Mouse (Mus musculus): Measurements from ENCODE around the gene Fmod. TPM values are rescaled to one million over a fixed set of nuclear protein-coding genes. Genes with fewer than 3 reads are reported as not detected.

Gene Fmod
- polyA plus RNA-seq, 1 experiment from 2014 or later: 16.8 TPM

DNA sequence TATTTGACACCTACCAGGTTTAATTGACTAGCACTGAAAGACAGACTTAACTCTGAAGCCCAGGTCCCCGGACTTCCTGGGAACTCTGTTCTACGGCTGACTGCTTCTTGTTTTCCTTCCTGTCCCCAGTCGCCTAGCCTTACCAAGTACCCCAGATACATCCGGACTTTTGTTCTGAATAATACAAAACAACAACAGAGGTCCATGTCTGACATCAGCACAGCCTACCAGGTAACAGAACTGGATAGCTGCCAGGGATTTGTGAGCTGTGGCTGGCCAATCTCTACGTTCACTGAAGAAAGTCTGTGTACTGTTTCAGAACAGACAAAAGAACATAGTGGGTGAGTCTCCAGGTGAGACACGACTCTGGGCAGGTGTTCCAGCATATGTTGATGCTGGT, 21.8 kb downstream of the Fmod start:
- Histone ChIP-seq H3K27me3 (replicated peaks) (no peaks in the 10 kb centered on the region), H3K9me3 (no peaks in the 10 kb centered on the region), H3K4me2 (replicated peaks) (no peak overlapping the region), H3K27ac (no peak overlapping the region), H3K36me3 (no peaks in the 10 kb centered on the region), H3K4me1 (peaks cover 50% of the 10 kb centered on the region), H3K4me3 (no peak overlapping the region), H3K9ac (no peak overlapping the region)
- no peak for ATAC-seq (ENCODE audit: low FRiP score, low read depth)
- WGBS: 77% methylated on average over 6 of the region's 6 CpGs

DNA sequence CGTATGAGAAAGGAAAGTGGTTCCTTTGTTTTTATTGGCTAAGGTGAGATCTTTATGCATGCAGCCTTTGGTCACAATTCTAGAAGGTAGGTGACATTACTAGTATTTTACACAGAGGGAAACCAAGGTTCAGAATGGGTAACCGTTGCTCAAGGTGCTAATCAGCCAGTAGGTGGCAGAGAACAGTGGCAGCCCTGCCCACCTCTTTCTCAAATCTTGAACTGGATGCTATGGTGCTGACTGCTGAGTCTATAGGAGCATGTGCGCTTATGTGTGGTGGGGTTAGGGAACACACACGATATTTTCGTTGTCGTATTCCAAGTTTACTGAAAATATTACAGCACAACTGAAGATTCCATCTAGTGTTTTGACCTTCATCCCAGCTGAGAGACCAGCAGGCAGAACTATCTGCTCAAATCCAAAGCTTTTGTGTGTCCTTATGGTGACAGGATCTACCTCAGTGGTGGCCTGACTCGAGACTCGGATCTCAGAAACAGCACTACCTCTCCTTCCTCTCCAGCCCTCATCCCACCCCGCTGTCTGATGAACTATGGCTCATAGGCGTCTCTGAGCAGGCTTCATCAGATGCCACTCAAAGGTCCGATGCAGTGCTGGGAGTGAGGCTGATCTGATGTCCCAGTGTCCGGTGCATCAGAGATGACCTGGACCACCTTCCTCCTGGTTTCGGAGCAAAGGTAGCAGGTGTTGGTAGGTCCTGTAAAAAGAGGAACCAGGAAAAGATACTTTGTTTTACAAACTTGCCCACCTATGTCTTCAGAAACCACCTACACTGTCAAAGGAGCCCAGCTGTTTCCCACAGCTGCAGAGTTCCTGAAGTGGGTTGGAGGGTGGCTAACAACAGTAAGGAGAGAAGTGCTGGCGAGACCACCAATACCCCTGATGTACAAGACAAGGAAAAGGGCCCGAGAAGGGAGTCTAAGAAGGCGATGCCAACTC, 23.0 kb downstream of the Fmod start:
- Histone ChIP-seq H3K4me3 (peak overlapping the region; percentile 28; the same call in 1 of the 2 replicates), H3K9me3 (no peaks in the 10 kb centered on the region), H3K27ac (peak overlapping the region; percentile 95), H3K9ac (no peak overlapping the region; the same call in 1 of the 2 replicates), H3K4me1 (peaks cover 59% of the 10 kb centered on the region), H3K36me3 (no peaks in the 10 kb centered on the region), H3K27me3 (replicated peaks) (no peaks in the 10 kb centered on the region), H3K4me2 (replicated peaks) (peak overlapping the region; percentile 70)
- ATAC-seq (ENCODE audit: low FRiP score, low read depth): no peak
- 78% methylated on average over 16 of the region's 16 CpGs for WGBS

DNA sequence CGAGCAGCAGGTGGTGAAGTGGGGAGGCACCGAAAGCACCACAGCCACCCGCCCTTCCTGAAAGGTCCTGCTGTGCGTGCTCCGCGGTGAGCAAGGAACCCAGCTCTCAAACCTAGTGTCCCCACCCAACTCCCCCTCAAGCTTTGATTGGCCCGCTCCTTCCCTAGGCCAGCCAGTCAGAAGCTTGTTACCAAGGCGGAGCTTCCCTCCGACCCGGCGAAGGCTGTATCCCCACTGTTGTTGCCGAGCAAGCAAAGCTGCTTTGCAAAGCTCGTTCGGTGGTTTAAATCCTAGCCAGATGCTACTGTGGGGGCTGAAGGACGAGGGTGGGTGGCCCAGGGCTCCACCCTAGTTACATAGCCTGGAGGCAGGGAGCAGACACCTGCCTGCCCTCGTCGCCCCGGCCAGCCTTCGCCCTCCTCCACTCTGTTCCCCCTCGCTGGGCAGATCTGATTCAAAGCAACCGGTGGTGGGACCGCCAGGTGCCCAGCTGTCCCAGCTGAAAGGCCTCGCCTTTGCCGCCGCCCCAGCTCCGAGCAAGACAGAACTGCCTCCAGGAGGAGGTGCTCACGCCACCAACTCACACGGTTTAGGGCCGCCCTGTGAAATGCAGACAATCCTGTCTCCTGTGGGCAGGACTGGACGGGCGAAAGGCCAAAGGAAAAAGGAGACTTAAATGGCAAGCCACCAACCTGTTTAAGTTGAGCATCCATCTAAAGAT, 24.0 kb downstream of the Fmod start:
- H3K27ac ChIP-seq: peak overlapping the region; percentile 95
- peak; percentile 67 for ATAC-seq (ENCODE audit: low FRiP score, low read depth)
- H3K9me3 ChIP-seq: no peaks in the 10 kb centered on the region
- 1% methylated on average over 31 of the region's 31 CpGs for WGBS
- H3K36me3 ChIP-seq: no peaks in the 10 kb centered on the region
- peaks cover 68% of the 10 kb centered on the region for H3K4me1 ChIP-seq
- H3K4me2 ChIP-seq (replicated peaks): peak overlapping the region; percentile 70
- H3K27me3 ChIP-seq (replicated peaks): no peaks in the 10 kb centered on the region
- H3K9ac ChIP-seq: peak overlapping the region; percentile 54
- H3K4me3 ChIP-seq: peak overlapping the region; percentile 28

DNA sequence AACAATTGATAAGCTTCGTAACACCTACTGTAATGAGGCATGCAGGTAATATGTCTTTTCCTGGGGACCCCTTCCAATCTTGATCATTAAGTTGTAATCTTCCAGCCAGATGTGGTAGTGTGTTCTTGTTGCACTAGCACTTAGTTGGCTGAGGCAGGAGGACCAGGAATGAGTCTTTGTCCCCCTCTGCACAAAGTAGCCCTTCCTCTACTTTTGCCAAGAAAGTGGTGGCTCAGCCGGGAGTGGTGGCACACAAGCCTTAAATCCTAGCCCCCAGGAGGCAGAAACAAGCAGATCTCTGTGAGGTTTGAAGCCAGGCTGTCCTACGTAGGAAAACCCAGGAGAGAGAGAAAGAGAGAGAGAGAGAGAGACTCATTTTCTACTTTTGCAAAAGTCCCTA, 24.9 kb downstream of the Fmod start:
- Histone ChIP-seq H3K9me3 (no peaks in the 10 kb centered on the region), H3K4me2 (replicated peaks) (peak overlapping the region; percentile 70), H3K36me3 (no peaks in the 10 kb centered on the region), H3K9ac (0 out of 2 replicates have a peak overlapping the region, but pooled peaks have one; percentile 54), H3K27me3 (replicated peaks) (no peaks in the 10 kb centered on the region), H3K4me1 (peaks cover 77% of the 10 kb centered on the region), H3K4me3 (no peak overlapping the region), H3K27ac (peak overlapping the region; percentile 95)
- no peak for ATAC-seq (ENCODE audit: low FRiP score, low read depth)
- WGBS: 36% methylated on average over 3 of the region's 3 CpGs

DNA sequence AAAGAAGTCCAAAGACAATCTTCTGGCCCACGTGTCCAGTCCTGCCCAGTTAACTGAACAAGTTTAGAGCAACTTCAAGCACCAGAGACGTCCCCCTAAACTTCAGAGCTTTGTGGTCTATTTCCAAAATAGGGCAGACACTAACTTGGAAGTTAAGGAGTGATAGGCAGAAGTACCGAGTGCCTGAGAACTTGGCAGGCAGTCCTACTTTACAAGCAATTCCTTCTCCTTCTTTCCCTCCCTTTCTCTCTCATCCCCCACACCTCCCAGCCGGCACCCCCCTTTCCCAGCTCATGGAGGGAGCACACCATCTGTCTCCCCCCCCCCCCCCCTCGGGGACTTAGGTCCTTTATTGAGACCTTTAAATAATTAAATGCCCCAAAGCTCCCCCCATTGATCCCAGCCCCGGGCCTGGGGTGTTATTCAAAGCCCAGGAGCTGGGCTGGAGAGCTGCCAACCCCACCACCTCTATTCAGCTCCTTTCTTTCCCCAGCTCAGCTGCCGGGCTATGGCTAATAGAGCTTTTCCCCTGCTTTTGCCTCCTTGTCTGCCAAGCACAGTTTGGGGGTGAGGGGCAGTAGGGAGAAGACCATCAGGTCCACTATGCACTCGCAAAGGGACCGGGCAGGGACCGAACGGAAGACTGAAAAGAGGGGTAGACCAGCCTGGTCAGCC, 25.5 kb downstream of the Fmod start:
- Histone ChIP-seq H3K9me3 (no peaks in the 10 kb centered on the region), H3K4me1 (peaks cover 83% of the 10 kb centered on the region), H3K36me3 (no peaks in the 10 kb centered on the region), H3K9ac (peak overlapping the region; percentile 40; the same call in 1 of the 2 replicates), H3K27me3 (replicated peaks) (no peaks in the 10 kb centered on the region), H3K4me2 (replicated peaks) (peak overlapping the region; percentile 70), H3K27ac (peak overlapping the region; percentile 95), H3K4me3 (no peak overlapping the region)
- WGBS: 5% methylated on average over 11 of the region's 11 CpGs
- ATAC-seq (ENCODE audit: low FRiP score, low read depth): peak; percentile 66

DNA sequence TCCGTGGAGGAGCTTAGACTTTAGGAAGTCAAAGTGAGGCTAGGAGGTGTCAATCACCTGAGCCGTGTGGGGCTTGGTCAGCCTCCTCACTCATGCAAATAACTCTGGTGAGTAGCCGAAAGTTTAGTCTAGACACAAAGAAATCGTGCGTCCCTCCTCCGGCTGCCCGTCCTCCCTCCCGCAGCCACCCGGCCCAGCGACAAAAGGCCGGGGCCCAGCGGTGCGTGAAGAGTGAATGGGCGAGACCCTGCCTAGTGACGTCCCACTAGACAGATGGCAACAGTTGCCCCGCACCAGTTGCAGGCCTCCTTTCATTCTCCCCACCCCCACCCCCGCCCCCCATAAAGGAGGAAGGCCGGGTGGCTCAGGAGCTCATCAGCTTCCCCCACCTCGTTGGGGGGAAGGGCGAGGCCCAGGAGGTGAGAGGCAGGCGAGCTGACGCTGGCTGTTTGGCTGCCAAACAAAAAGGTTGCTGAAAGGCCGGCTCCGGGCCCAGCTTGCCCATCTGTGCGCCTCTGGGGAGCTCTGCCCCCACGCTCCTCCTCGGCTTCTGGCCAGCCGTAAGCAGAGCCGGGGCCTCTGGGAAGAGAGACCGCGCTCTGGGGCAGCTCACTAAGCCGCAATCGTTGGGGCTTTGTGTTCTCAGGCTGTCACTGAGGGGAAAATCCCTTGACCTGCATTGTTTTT, 26.2 kb downstream of the Fmod start:
- ATAC-seq (ENCODE audit: low FRiP score, low read depth): peak; percentile 82

DNA sequence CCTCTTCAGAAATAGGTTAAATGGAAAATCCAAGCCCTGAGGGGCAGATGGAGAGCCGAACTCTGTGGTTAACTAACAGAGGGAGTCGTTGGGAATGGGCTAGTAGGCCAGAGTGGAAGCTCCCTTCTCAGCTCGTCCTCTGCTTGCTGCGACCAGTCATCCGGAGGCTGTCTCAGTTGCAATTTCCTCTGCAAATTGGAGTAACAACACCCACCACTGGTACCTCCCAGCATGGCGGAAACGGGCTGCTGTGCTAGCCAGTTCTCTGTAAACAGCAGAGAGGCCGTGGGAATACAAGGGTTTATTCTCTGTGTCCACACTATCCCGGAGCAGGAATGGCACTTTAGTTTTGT, 26.7 kb downstream of the Fmod start:
- no peak; the same call in 1 of the 2 replicates for ATAC-seq (ENCODE audit: low FRiP score, low read depth)
- Histone ChIP-seq H3K4me3 (no peak overlapping the region), H3K4me2 (replicated peaks) (peak overlapping the region; percentile 51), H3K36me3 (no peaks in the 10 kb centered on the region), H3K4me1 (peaks cover 79% of the 10 kb centered on the region), H3K9ac (peak overlapping the region; percentile 42), H3K27me3 (replicated peaks) (no peaks in the 10 kb centered on the region), H3K27ac (peak overlapping the region; percentile 95), H3K9me3 (no peaks in the 10 kb centered on the region)
- 5% methylated on average over 9 of the region's 9 CpGs for WGBS

More for the DNA sequence above, 26.2 kb downstream of the Fmod start:
- H3K4me1 ChIP-seq: peaks cover 80% of the 10 kb centered on the region
- H3K36me3 ChIP-seq: no peaks in the 10 kb centered on the region
- no peaks in the 10 kb centered on the region for H3K9me3 ChIP-seq
- peak overlapping the region; percentile 51 for H3K4me2 ChIP-seq (replicated peaks)
- WGBS: 1% methylated on average over 33 of the region's 33 CpGs
- H3K4me3 ChIP-seq: no peak overlapping the region
- H3K9ac ChIP-seq: peak overlapping the region; percentile 42
- no peaks in the 10 kb centered on the region for H3K27me3 ChIP-seq (replicated peaks)
- peak overlapping the region; percentile 95 for H3K27ac ChIP-seq

DNA sequence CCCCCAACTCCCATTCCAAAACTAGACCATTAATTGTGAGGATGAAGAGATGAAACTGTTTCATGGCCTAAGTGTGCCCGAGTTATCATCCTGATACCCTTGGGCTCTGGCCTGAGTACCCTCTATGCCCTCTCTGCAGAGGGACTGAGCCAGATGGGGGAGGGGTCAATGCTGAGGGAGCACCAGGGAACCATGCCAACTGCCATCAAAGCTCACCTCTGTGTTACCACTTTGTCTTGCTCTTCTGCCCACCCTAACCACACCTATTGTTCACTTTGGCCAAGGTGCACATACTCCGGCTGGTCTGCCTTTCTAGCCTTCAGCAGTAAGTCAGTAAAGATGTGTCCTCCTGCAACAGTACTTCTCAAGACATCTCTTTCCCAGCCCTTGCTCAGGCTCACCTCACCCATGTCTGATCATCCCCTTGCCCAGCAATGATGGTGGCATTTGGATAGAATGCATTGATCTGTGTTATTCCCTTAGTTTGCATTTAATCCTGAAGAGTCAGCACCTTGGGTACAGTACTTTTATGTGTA, 27.3 kb downstream of the Fmod start:
- H3K27me3 ChIP-seq (replicated peaks): no peaks in the 10 kb centered on the region
- peak overlapping the region; percentile 95 for H3K27ac ChIP-seq
- 81% methylated on average over 2 of the region's 2 CpGs for WGBS
- no peak overlapping the region for H3K4me3 ChIP-seq
- peaks cover 79% of the 10 kb centered on the region for H3K4me1 ChIP-seq
- peak overlapping the region; percentile 51 for H3K4me2 ChIP-seq (replicated peaks)
- H3K9me3 ChIP-seq: no peaks in the 10 kb centered on the region
- no peaks in the 10 kb centered on the region for H3K36me3 ChIP-seq
- no peak overlapping the region for H3K9ac ChIP-seq
- ATAC-seq (ENCODE audit: low FRiP score, low read depth): no peak

DNA sequence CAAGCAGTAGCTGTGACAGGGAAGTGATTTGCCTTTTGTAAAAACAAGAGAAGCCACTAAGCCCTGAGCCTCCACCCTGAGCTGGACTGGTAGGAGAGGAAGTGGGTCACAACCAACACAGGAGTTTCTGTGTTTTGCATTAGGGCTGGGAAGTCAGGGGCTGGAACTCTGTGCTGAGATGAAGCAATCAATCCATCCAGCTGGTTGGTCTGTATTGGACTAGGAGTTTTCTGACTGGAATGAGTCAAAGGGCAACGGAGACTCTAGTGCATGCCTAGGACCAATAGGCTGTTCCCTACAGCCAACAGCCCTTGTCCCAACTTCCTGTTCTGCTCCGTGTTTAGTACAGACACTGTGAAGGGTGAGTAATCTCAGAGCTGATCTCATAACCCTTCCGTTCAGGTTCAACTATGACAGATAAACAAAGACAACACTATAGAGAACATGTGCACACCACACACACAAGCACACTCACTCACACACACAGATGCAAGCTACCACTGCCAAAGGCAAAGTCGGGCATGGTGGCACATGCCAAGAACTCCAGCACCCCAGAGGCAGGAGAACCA, 28.3 kb downstream of the Fmod start:
- Histone ChIP-seq H3K4me3 (no peak overlapping the region), H3K9ac (no peak overlapping the region)

DNA sequence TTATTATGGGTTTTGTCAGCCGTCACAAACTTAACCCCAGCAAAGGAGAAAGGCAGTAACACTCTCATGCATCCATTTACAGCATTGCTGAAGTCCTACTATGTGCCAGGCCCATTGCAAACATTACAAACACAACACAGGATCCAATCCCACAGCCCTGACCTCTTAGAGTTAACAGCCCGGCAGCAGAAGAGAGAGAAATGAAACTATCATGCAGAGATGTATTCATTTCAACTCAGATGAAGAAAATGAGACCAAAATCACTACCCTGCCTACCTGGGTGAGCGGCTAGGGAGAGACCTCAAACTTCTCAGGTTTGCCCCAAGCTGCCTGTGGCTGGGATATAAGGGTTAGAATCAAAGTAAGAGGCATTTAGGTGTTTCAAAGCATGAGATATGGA, 29.5 kb downstream of the Fmod start:
- no peak for ATAC-seq (ENCODE audit: low FRiP score, low read depth)
- Histone ChIP-seq H3K4me1 (peaks cover 76% of the 10 kb centered on the region), H3K27ac (no peak overlapping the region), H3K4me3 (no peak overlapping the region), H3K27me3 (replicated peaks) (no peaks in the 10 kb centered on the region), H3K4me2 (replicated peaks) (no peak overlapping the region), H3K9me3 (no peaks in the 10 kb centered on the region), H3K9ac (no peak overlapping the region), H3K36me3 (no peaks in the 10 kb centered on the region)
- WGBS: 56% methylated on average over 3 of the region's 3 CpGs

More for the DNA sequence above, 28.3 kb downstream of the Fmod start:
- 68% methylated on average over 4 of the region's 4 CpGs for WGBS
- no peak for ATAC-seq (ENCODE audit: low FRiP score, low read depth)
- Histone ChIP-seq H3K4me1 (peaks cover 76% of the 10 kb centered on the region), H3K9me3 (no peaks in the 10 kb centered on the region), H3K4me2 (replicated peaks) (no peak overlapping the region), H3K36me3 (no peaks in the 10 kb centered on the region), H3K27ac (peak overlapping the region; percentile 60; the same call in 1 of the 2 replicates), H3K27me3 (replicated peaks) (no peaks in the 10 kb centered on the region)

DNA sequence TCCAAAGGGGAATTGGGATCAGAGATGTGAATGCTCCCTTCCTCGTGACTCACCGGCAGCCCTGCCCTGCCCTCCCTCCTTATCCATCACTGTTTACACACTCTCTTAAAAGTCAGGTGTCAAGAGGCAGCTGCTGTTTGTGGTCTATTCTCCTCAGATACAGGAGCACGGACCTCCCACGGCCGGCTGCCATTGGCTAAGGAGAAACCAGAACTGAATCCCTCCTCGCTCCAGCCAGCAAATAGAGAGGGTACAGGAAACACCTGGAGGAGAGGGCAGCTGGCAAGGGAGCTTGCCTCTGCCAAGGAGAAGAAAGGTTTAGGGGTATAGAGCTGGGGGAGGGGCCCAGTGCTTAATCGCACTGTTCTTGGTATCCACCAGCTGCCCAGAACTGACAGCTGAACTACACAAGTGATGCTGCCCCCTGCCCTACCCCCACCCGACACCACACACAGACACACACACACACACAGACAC, 30.1 kb downstream of the Fmod start:
- Histone ChIP-seq H3K9me3 (no peaks in the 10 kb centered on the region), H3K4me1 (peaks cover 76% of the 10 kb centered on the region), H3K27ac (no peak overlapping the region), H3K27me3 (replicated peaks) (no peaks in the 10 kb centered on the region), H3K9ac (0 out of 2 replicates have a peak overlapping the region, but pooled peaks have one; percentile 17), H3K4me3 (no peak overlapping the region), H3K4me2 (replicated peaks) (no peak overlapping the region), H3K36me3 (no peaks in the 10 kb centered on the region)
- no peak; the same call in 1 of the 2 replicates for ATAC-seq (ENCODE audit: low FRiP score, low read depth)
- 13% methylated on average over 8 of the region's 8 CpGs for WGBS
